In the genomic region with DNA sequence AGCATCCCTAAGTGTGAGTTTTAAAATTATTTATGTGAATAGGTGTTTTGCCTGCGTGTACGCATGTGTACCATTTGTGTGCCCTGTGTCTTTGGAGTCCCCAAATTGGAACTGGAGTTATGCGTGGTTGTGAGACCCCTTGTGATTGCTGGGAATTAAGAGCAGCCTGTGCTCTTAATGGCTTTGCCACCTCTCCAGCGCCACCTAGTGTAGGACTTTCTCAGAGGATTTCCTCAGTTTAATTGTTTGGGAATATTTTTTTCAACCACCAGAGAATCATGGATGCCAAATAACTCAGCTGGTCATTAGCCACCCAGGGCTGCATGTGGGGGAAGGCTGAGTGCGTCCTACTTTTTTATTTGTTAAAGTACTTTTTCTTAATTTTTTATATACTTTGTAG, we compare ENCODE assay signal across 10 mouse cellular contexts.
DNase-seq lines count a peak whose midpoint lies in the region; ATAC-seq lines count a peak whose summit lies in the region.
"Had no signal": no experiment of that assay in that cellular context is flagged by ENCODE, and none has a peak within 500 bp of the region (broad histone marks: within the 10 kb centered on the region; RNA-seq: fewer than 3 reads in every experiment).

No protein-coding gene starts in this region.

- ATAC-seq in hindbrain, embryonic 14.5 days (ENCODE audit: low FRiP score), result no peak
- ATAC-seq in hindbrain, embryonic 16.5 days, result no peak
- ATAC-seq in monocyte, adult 5-6 weeks (replicated peaks; ENCODE audit: insufficient number of reproducible peaks, low FRiP score, low TSS enrichment, poor library complexity, severe bottlenecking), result no peak

- H3K4me1 ChIP-seq in hindbrain, embryonic 14.5 days (replicated peaks; ENCODE audit: control insufficient read depth, insufficient read depth, low read length), result peaks cover 3% of the 10 kb centered on the region; the same call in 1 of the 2 replicates
- H3K4me1 ChIP-seq in hindbrain, embryonic 16.5 days (ENCODE audit: control insufficient read depth, insufficient read depth, low read depth, low read length), result peaks cover 8% of the 10 kb centered on the region

- no peak overlapping the region for H3K9ac ChIP-seq in hindbrain, embryonic 14.5 days
- H3K9ac ChIP-seq in hindbrain, embryonic 16.5 days (ENCODE audit: low read depth, low read length), result no peak overlapping the region
- H3K9ac ChIP-seq: limb, embryonic 12.5 days; stomach, embryonic 15.5 days had no signal

- H3K36me3 ChIP-seq in hindbrain, embryonic 14.5 days (replicated peaks; ENCODE audit: control insufficient read depth, insufficient read depth), result no peaks in the 10 kb centered on the region
- no peaks in the 10 kb centered on the region for H3K36me3 ChIP-seq in hindbrain, embryonic 16.5 days (ENCODE audit: control insufficient read depth, insufficient read depth, low read length)
- H3K36me3 ChIP-seq: limb, embryonic 12.5 days; stomach, embryonic 15.5 days had no signal

- no peak overlapping the region for H3K4me3 ChIP-seq in hindbrain, embryonic 14.5 days (replicated peaks; ENCODE audit: low read length)
- no peak overlapping the region for H3K4me3 ChIP-seq in hindbrain, embryonic 16.5 days (ENCODE audit: low read length)
- H3K4me3 ChIP-seq: limb, embryonic 12.5 days; stomach, embryonic 15.5 days had no signal

- 0 out of 2 replicates have a peak, but pooled peaks cover 3% of the 10 kb centered on the region for H3K9me3 ChIP-seq in hindbrain, embryonic 14.5 days (ENCODE audit: control insufficient read depth, low read length)
- H3K9me3 ChIP-seq in hindbrain, embryonic 16.5 days (ENCODE audit: control insufficient read depth, low read length), result no peaks in the 10 kb centered on the region
- H3K9me3 ChIP-seq: limb, embryonic 12.5 days; stomach, embryonic 15.5 days had no signal

- H3K4me2 ChIP-seq in hindbrain, embryonic 14.5 days (replicated peaks), result no peak overlapping the region
- no peak overlapping the region for H3K4me2 ChIP-seq in hindbrain, embryonic 16.5 days (ENCODE audit: low read length)
- H3K4me2 ChIP-seq: limb, embryonic 12.5 days; stomach, embryonic 15.5 days had no signal

- no peaks in the 10 kb centered on the region for H3K27me3 ChIP-seq in hindbrain, embryonic 14.5 days (ENCODE audit: control insufficient read depth, insufficient read depth, low read length)
- H3K27me3 ChIP-seq in hindbrain, embryonic 16.5 days (replicated peaks; ENCODE audit: control insufficient read depth, insufficient read depth, low read length), result no peaks in the 10 kb centered on the region
- H3K27me3 ChIP-seq: stomach, embryonic 15.5 days had no signal

- 48% methylated on average over 5 of the region's 5 CpGs for WGBS in hindbrain, embryonic 14.5 days
- WGBS in hindbrain, embryonic 16.5 days, result 50% methylated on average over 5 of the region's 5 CpGs

- DNase-seq in hindbrain, embryonic 14.5 days (ENCODE audit: low spot score), result peak; percentile 75
- DNase-seq in 416B (ENCODE audit: low read depth), result peak; percentile 57
- DNase-seq in R1 (ENCODE audit: low read depth, low spot score), result peak; percentile 86
- peak; percentile 80 to 89 for DNase-seq in cerebellum, postnatal 14 days
- DNase-seq in kidney, postnatal 10 days, result peak; percentile 80
- DNase-seq in lung, postnatal 10 days, result peak; percentile 79

- no peak overlapping the region for H3K27ac ChIP-seq in hindbrain, embryonic 14.5 days
- H3K27ac ChIP-seq in hindbrain, embryonic 16.5 days (ENCODE audit: low read depth, low read length), result no peak overlapping the region
- H3K27ac ChIP-seq: limb, embryonic 12.5 days; stomach, embryonic 15.5 days had no signal
